Mouse (Mus musculus) midbrain, postnatal 0 days (tissue): ENCODE results near the gene Lrmda. TPM values are rescaled to one million over a fixed set of nuclear protein-coding genes. Genes with fewer than 3 reads are reported as not detected.

Experiments
- ATAC-seq: fragments of 200-750 bp; cut with Nextera tagmentation; 2 replicates; pipeline ENCODE4 v1.8.0; 2017; ENCODE audit warnings: moderate number of reproducible peaks, mild to moderate bottlenecking, moderate TSS enrichment, moderate library complexity; ENCODE audit not compliant: low FRiP score
- DNase-seq: peaks from one replicate; pipeline ENCODE4 v3.0.0-alpha.2; 2015; ENCODE audit warnings: low spot score
- H3K27ac ChIP-seq: fragments of 300-500 bp; sonication (generic); 2 replicates; pipeline ENCODE4 v1.5.1; 2014; ENCODE audit warnings: low read depth, mild to moderate bottlenecking, low read length, mixed read lengths
- H3K27me3 ChIP-seq: fragments of 300-500 bp; sonication (generic); 2 replicates; pipeline ENCODE4 v1.6.1; 2014; ENCODE audit warnings: low read length, control low read depth, mixed read lengths; ENCODE audit not compliant: insufficient read depth
- H3K36me3 ChIP-seq: fragments of 300-500 bp; sonication (generic); 2 replicates; pipeline ENCODE4 v1.6.1; 2014; ENCODE audit warnings: low read length, control low read depth, mixed read lengths; ENCODE audit not compliant: insufficient read depth
- H3K4me1 ChIP-seq: fragments of 300-500 bp; sonication (generic); 2 replicates; pipeline ENCODE4 v1.6.1; 2014; ENCODE audit warnings: mild to moderate bottlenecking, control low read depth, antibody characterized with exemption, low read length, mixed read lengths; ENCODE audit not compliant: insufficient read depth
- H3K4me2 ChIP-seq: fragments of 300-500 bp; sonication (generic); 2 replicates; pipeline ENCODE4 v1.6.1; 2014; ENCODE audit warnings: low read depth, mild to moderate bottlenecking, low read length, mixed read lengths; ENCODE audit not compliant: poor library complexity, severe bottlenecking
- H3K4me3 ChIP-seq: fragments of 300-500 bp; sonication (generic); 2 replicates; pipeline ENCODE4 v1.5.1; 2014; ENCODE audit warnings: low read depth, mild to moderate bottlenecking, low read length, moderate library complexity
- H3K9ac ChIP-seq: fragments of 300-500 bp; sonication (generic); replicated peaks from 2 replicates; pipeline ENCODE4 v1.6.1; 2014; ENCODE audit warnings: mild to moderate bottlenecking, low read length, moderate library complexity, mixed read lengths; ENCODE audit not compliant: poor library complexity, severe bottlenecking
- H3K9me3 ChIP-seq: fragments of 300-500 bp; sonication (generic); 2 replicates; pipeline ENCODE4 v1.6.1; 2016; ENCODE audit warnings: low read length, control low read depth
- CTCF ChIP-seq: IDR thresholded peaks from 2 replicates; pipeline ENCODE4 v1.5.1; 2016; ENCODE audit warnings: antibody characterized with exemption, mild to moderate bottlenecking
- WGBS: fragments of 180-500 bp; shearing (Covaris S2); extraction: QIAGEN DNeasy Blood & Tissue Kit; methylation state at CpG from one replicate; pipeline ENCODE4 v1.1.7; 2014; 5-methylcytosine and 5-hydroxymethylcytosine counted together
- polyA plus RNA-seq: library from polyadenylated mRNA; unstranded; fragments of >200 nt; fragmentation: Nextera tagmentation; extraction: Ambion mirVana; gene quantifications from 2 replicates; pipeline ENCODE4 v1.2.1, GENCODE M21; 2015
- total RNA-seq: library from RNA; depleted of rRNA; stranded (reverse); fragments of >200 nt; gene quantifications from 2 replicates; pipeline ENCODE4 v1.2.3, GENCODE M21; 2014

The Lrmda gene
- total and polyA plus RNA-seq, 2 experiments from 2014 or later: 0.35 TPM; not detected in 1

- no peak for ATAC-seq
- 70% methylated on average over 9 of the region's 9 CpGs for WGBS
- H3K9me3 ChIP-seq: no peaks in the 10 kb centered on the region
Measured at GRCm38 (mm10) chr14:22192185-22192584, 172.7 kb downstream of the Lrmda start.

GRCm38 (mm10) chr14:22198021-22198420 lies 178.5 kb downstream of the Lrmda start:
- 68% methylated on average over 11 of the region's 11 CpGs for WGBS
- no peak overlapping the region for H3K4me2 ChIP-seq

More at GRCm38 (mm10) chr14:22192185-22192584, 172.7 kb downstream of the Lrmda start:
- Histone ChIP-seq H3K27ac (no peak overlapping the region), H3K36me3 (no peaks in the 10 kb centered on the region), H3K4me1 (no peaks in the 10 kb centered on the region), H3K4me3 (no peak overlapping the region), H3K27me3 (no peaks in the 10 kb centered on the region), H3K4me2 (no peak overlapping the region), H3K9ac (no peak overlapping the region)
- peak; percentile 32 for DNase-seq
- no peak for TF ChIP-seq CTCF

DNA sequence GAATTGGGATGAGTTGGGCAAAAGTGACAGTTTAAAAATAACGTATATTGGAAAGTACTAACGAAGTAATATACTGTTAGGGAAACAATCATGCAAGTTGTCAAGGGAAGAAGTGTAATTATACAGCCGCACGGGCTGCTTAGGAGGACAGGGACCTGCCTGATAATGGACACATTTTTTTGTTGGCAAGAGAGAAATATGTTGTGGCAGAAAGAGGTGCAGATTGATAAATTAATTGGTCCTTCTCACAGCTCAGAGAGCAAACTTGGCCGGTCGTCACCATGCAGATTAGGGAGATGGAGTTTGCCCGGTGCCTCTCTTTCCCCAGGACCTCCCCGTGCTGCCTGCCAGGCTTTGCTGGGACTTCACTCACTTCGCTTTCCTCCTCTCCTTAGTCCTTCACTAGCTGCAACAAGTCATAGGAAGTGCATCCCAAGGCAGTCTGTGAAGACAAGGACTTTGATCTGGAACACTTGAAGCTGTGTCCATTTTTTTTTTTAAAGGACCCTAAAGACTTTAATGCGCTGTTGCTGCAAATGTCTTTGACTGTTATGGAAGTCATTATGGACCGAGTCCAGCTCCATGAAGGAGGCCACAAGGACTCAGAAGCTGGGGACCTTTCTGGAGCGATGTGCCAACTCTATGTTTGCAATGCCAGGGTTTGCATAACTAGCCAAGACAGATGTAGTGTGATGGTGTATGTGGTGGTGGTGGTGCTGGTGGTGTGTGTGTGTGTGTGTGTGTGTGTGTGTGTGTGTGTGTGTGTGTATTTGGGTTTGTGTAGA lies 179.3 kb downstream of the Lrmda start:
- TF ChIP-seq CTCF: no peak
- no peaks in the 10 kb centered on the region for H3K4me1 ChIP-seq
- no peak overlapping the region for H3K4me3 ChIP-seq
- H3K36me3 ChIP-seq: no peaks in the 10 kb centered on the region
- no peaks in the 10 kb centered on the region for H3K9me3 ChIP-seq
- ATAC-seq (no peak), DNase-seq (no peak)
- H3K27ac ChIP-seq: no peak overlapping the region
- WGBS: 78% methylated on average over 12 of the region's 12 CpGs
- no peak overlapping the region for H3K4me2 ChIP-seq
- H3K9ac ChIP-seq: no peak overlapping the region
- H3K27me3 ChIP-seq: no peaks in the 10 kb centered on the region

More at GRCm38 (mm10) chr14:22198021-22198420, 178.5 kb downstream of the Lrmda start:
- H3K36me3 ChIP-seq: no peaks in the 10 kb centered on the region
- H3K9me3 ChIP-seq: no peaks in the 10 kb centered on the region
- ATAC-seq: no peak
- H3K4me3 ChIP-seq: no peak overlapping the region
- H3K27me3 ChIP-seq: no peaks in the 10 kb centered on the region
- H3K27ac ChIP-seq: no peak overlapping the region
- H3K9ac ChIP-seq: no peak overlapping the region
- no peak for TF ChIP-seq CTCF
- no peaks in the 10 kb centered on the region for H3K4me1 ChIP-seq
- no peak for DNase-seq

GRCm38 (mm10) chr14:22201667-22202066 lies 182.2 kb downstream of the Lrmda start:
- Histone ChIP-seq H3K9me3 (no peaks in the 10 kb centered on the region), H3K27ac (no peak overlapping the region), H3K36me3 (no peaks in the 10 kb centered on the region), H3K4me3 (no peak overlapping the region), H3K4me2 (no peak overlapping the region), H3K27me3 (no peaks in the 10 kb centered on the region), H3K9ac (no peak overlapping the region), H3K4me1 (no peaks in the 10 kb centered on the region)
- ATAC-seq (no peak), DNase-seq (no peak)
- no peak for TF ChIP-seq CTCF
- 95% methylated on average over 2 of the region's 2 CpGs for WGBS

GRCm38 (mm10) chr14:22210601-22211000 lies 191.1 kb downstream of the Lrmda start:
- Histone ChIP-seq H3K9me3 (no peaks in the 10 kb centered on the region), H3K4me2 (no peak overlapping the region), H3K36me3 (no peaks in the 10 kb centered on the region), H3K4me1 (no peaks in the 10 kb centered on the region), H3K27ac (no peak overlapping the region), H3K9ac (no peak overlapping the region), H3K27me3 (0 out of 2 replicates have a peak, but pooled peaks cover 2% of the 10 kb centered on the region), H3K4me3 (no peak overlapping the region)
- TF ChIP-seq CTCF: no peak
- WGBS: 79% methylated on average over 1 of the region's 1 CpGs
- ATAC-seq: no peak
- DNase-seq: no peak

DNA sequence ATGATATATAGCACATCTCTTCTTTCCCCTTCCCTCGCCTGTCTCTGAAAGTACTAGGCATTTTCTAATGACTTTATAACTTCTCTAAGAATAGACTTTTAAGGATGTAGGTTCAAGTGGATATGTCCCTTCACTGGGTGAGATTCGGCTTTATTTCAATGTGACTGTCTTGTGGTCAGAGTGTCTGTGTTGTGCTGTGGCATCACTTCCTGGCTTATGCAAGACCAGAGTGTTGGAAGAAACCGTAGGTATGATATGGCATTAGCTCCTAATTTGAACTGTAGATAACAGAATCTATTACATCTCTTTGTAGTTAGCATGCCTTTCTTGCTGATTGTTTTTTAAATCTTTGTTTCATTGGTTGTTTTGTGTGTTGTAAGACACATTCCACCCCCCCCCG lies 198.7 kb downstream of the Lrmda start:
- no peak for TF ChIP-seq CTCF
- Histone ChIP-seq H3K4me1 (no peaks in the 10 kb centered on the region), H3K4me3 (no peak overlapping the region), H3K36me3 (no peaks in the 10 kb centered on the region), H3K27ac (no peak overlapping the region), H3K27me3 (no peaks in the 10 kb centered on the region), H3K9me3 (no peaks in the 10 kb centered on the region), H3K4me2 (no peak overlapping the region), H3K9ac (no peak overlapping the region)
- ATAC-seq (no peak), DNase-seq (no peak)
- WGBS: 94% methylated on average over 4 of the region's 4 CpGs
